Mouse (Mus musculus) embryo, embryonic 10 days (tissue): Measurements from ENCODE around the gene Sec14l4.
A peak's percentile ranks its signal among the peaks of the same experiment; 100 is the strongest.
"Not testable (repeated sequence)": the region's sequence is repeated elsewhere in the genome, so short reads cannot be mapped to it uniquely, and the experiment has no call there.

Experiments used
- DNase-seq: peaks from one replicate; pipeline ENCODE4 v3.0.0-alpha.2; 2015; ENCODE audit warnings: low spot score

Gene Sec14l4

DNA sequence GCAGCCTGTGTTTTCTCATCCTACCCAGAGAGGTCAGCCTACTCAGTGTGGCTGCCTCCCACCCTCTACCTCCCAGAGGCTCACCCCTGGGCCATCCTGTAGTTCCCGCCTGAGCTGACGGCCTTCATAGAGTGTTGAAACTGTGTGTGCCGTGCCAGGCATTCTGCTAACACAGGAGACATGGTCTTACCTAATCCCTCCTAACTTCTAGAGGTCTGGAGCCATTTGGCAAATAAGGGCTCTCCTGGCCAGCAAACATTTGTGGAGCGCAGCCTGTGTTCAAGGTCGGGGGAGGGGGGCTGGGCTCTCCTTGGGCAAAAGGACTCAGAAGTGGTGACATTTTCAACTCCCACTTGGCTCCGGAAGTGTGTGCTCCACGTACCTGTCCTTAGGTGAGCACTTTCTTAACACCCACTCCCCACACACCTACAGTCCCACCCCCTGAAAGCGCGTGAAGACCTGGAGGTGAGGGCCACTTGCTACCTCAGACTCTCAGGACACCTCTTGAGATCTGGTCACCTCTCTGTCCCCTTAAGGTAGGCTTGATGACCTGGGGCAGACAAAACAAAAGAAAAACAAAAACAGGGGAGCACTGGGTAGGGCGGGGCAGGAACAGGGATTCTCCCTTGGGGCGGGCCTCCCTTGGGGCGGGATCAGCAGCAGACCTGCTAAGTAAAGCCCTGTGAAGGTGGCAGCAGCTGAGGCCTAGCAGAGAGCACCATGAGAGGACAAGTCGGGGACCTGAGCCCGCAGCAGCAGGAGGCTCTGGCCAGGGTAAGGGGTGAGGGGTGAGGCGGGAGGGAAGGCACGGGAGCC, at the start of gene Sec14l4:
Gene Sec14l4, plus strand, starts transcription at position 337 of the 816 bp plus-strand sequence.
- DNase-seq: no peak

DNA sequence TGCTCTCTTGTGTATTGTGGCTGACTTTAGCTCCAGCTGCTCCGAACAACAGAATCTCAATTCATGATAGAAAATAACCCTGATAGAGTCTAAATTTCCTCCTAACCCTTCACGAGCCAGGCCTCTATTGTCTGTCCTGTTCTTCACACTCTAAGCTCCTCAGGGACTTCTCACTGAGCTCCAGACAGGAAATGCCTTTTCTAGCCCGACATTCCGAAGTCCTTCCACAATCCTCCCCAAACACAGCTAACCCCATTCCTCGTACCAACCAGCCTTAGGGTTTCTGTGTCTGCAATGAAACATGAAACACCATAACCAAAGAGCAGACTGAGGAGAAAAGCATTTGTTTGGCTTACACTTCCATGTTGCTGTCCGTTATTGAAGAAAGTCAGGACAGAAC, 49.7 kb upstream of the Sec14l4 start:
- DNase-seq: peak; percentile 15

DNA sequence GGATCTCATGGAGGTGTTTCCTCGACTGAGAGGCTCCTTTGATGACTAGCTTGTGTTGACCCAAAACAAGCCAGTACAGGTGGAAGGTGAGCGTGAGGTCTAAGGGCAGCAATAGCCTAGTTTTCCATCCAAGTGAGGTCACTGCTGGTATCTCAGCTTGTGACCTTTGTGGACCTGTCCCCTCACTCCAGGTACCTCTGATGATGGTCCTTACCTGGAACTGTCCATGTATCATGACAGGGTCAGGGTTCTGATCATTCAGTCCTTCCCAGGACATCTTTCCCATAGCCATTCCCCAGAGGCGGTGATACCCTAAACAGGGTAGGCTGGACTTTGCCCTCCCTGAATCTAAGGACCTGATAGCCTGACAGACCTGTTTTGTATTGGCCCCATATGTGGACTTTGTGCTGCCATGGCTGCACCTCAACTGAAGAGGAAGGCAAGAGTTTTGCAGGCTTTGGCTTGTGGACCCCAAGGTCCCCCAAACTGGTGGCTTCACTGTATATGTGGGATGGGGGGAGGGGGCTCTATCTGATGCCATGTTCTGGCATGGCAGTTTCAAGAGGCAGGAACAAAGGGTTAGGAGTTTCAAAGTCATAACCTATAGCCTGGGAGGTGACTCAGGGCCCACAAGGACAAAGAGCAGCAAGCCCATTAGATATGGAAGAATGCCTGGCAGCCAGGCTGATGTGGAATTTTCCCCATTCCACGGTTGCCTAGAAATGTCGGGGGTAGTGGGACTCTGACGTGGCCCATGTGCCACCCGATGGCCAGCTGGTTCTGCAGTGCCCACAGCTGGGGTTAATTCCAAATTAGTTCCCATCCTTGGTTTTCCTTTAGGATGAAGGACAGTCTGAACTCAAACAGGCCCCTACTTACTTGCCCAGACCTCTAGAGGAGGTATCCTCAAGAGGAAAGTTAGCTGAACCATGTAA, 48.7 kb upstream of the Sec14l4 start:
- DNase-seq: peak; percentile 7

DNA sequence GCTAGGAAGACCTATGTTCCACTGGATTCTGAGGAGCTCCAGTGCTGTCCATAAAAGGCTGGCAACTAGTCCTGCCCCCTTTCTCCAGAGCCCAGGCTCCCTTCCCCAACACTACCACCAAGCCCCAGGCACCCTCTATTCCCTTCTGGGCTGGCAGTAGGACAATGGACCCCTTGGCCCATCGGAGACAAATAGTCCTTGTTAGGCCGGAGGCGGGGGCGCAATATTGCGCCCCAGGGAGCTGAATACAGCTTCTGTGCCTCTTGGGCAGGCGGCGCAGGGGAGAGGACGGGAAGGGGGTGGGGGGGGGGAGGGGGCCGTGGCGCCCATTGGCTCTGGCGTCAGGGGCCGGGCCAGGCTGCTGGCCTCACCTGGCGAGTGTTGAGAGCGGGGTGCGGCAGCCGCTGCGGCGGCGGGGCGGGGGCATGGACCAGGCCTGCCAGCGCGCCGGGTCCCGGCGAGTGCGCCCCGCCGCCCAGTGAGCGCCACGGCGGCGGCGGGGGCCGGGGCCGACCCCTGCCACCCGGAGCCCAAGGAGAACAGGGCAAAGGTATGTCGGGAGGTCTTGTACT, 47.9 kb upstream of the Sec14l4 start, which contains the start of gene Gal3st1:
Gene Gal3st1, plus strand, starts transcription at position 346 of the 572 bp plus-strand sequence.
- DNase-seq: peak; percentile 8

DNA sequence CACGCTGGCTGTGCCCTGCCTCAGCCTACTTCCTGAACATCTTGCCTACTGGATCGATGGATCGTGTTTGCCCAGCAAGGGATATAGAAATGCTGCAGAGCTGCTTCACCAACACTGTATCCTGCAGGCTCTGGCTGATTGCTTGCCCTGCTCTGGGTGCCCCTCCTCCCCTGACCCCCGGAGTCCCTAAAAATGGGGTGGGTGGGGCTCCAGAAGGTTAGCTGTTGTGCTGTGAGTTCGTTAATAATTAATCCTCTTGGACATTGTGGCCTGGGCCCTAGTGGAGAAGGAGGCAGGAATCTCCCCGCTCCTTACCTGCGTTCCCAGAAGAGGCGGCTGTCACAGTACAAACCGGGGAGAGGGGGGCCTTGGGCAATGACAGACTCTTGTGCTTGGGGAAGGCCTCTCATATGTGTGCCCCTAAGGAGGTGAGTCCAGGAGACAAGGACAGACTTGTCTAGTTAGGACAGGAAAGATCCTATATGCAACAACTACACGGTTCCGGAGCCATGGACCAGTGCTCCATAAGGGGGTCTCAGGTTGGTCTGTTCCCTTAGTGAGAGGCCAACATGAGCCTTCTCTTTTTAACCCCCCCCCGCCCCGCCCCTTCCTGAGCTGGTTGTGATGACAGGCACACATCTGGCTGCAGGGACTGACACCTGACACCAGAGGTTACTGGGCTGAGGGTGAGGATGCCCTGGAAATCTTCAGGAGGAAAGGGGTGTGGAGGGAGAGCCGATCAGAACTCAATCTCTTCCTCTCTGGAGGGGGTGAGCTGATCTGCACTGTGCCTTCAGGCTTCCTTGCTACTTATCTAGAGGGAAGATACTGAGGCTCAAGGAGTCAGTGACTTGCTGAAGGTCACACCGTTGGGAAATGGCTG, 47.2 kb upstream of the Sec14l4 start:
- DNase-seq: peak; percentile 42

DNA sequence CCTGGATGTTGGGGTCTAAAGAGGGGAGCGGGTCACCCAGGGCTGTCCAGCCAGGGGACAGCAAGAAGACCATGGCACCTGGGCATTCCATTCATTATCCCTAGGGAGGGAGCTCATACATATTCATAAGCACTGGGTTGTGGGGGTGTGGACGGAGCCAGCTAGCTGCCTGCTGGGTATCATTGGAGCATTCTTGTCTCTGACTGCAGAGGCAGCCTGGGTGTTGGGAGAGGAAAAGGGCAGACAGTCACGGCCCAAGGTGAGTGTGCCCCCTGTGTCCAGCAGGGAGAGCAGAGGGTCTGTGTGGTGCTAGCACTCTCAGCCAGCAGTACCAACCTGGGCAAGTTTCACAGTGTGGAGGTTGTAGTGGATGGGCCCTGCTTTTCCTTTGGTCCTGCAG, 41.5 kb upstream of the Sec14l4 start:
- DNase-seq: no peak

DNA sequence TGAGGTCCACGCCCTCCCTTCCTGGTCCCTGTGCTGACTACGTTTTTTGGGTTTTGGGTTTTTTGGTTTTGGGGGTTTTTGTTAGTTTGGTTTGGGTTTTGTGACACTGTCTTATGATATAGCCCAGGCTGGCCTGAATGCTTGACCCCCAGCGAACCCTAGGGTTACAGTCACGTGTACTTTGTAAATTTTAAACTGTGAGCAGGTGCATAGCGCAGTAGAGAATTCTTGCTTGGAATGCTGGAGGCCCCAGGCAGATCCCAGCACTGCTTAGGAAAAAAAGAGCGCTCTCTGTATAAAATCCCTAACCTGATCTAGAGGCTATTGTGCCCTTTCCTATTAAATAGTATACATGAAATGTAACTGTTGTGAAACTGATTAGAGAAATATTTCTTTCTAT, 38.1 kb upstream of the Sec14l4 start:
- DNase-seq: no peak

DNA sequence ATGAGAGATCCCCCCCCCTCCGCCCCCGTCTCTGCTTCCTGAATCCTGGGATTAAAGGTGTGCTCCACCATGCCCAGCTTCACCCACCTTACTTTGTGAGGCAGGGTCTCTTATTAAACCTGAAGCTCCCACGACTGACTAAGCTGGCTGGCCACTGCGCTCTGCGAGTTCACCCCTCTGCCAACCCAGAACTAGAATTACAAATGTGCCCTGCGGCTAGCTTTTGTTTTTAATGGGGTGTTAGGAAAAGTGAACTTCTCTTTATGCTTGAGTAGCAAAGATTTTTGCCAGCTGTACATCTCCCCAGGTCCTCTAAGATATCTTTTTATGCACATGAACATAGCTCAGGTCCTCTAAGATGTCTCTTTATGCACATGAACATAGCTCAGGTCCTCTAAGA, 37.3 kb upstream of the Sec14l4 start:
- no peak for DNase-seq

DNA sequence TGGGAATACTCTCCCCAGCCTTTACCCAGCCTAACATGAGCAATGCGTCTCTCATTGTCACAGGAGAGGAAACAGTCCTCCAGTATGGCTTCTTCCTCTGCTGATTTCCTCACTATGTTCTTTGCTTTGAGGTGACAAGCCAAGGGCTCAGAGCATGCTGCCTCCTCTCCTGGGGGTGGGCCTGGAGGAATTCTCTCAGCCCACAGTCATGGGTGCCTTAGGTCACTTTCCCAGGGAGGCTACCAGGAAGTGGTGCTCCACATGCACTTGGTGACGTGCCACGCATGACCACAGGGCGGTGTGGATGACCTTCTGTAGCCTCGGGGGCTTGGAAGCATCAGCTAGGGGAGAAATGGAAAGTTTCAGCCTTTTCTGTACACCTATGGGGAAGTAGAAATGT, 35.8 kb upstream of the Sec14l4 start:
- DNase-seq: no peak

DNA sequence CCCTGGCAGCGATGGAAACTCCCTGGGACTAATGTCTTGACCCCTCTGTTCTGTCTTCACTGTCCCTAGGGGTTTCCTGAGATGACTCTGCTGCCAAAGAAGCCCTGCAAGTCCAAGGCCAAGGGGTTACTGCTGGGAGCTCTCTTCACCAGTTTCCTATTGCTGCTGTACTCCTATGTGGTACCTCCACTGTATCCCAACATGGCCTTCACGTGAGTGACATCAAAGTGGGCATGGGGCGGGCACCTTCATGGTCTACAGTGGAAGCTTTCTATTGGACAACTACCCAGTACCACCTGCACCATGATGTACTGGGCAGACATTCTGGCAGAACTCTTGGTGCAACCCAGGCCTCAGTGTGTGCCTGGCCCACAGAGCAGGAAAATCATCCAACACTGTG, 34.4 kb upstream of the Sec14l4 start:
- no peak for DNase-seq

DNA sequence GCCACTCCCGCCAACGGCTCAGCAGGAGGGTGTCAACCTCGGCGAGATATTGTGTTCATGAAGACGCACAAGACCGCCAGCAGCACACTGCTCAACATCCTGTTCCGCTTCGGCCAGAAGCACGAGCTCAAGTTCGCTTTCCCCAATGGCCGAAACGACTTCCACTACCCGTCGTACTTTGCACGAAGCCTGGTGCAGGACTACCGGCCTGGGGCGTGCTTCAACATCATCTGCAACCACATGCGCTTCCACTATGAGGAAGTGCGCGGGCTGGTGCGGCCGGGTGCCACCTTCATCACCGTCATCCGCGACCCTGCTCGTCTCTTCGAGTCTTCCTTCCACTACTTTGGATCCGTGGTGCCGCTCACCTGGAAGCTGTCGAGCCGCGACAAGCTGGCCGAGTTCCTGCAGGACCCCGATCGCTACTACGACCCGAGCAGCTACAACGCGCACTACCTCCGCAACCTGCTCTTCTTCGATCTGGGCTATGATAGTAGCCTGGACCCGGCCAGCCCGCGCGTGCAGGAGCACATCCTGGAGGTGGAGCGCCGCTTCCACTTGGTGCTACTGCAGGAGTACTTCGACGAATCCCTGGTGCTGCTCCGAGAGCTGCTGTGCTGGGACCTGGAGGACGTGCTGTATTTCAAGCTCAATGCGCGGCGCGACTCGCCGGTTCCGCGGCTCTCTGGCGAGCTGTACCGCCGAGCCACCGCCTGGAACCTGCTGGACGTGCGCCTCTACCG, 33.1 kb upstream of the Sec14l4 start:
- DNase-seq: peak; percentile 46

DNA sequence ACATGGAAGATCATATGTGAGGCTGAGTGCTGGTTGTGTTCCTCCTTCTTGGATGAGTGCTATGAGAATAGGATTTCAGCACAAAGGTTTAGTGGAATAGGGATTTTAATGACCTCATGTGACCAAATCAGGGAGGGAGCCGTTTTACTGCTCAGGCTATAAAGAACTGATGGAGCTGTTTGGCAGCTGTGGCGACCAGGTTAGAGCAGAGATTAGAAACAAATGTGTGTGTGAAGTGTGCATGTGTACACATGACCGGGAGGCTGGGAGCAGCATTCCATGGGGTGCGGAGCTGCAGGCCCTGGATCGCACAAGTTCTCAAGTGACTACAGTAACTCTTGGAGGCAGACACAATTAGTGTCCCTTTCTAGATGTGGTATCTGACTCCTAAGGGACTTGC, 31.7 kb upstream of the Sec14l4 start:
- DNase-seq: no peak

DNA sequence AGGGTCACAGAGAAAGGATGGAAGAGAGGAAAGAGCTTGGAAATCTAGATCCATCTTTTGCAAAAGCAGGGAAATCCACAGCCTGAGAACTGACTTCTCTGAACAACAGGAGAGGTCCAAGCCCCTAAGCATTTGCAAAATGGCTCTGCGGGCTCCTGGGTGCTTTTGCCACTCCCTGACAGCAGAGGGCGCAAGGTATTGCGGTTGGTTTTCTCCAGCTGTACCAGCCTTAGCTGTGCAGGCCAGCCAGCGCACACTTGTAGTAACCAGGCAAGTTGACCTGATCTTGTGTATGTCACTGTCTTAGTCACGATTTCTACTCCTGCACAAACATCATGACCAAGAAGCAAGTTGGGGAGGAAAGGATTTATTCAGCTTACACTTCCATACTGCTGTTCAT, 29.7 kb upstream of the Sec14l4 start:
- peak; percentile 80 for DNase-seq

DNA sequence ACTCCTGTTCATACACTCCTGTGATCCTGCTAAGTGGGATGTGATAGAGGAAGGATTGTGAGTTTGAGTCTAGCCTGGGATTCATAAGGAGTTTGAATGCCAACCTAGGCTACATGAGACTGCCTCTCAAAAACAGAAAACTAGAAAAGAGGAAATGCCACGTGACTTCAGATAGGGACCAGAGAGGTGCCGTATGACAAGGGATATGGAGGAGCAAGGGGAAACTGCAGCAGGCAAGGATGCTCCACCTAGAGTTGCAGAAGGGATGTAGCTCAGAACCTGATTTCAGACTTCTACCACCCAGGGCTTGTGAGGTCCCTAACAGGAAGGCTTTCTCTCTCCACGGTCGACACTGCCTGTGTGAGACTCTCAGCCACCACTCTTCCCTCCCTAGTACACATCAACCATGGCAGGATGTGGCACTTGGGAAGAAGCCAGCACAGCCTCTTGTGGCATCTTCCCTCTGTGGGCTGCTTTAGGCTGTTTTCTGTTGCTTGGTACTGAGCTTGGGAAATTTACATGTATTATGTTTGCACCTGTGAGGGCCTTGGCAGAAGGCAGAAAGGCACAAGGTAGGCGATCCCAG, 25.9 kb upstream of the Sec14l4 start:
- no peak for DNase-seq

DNA sequence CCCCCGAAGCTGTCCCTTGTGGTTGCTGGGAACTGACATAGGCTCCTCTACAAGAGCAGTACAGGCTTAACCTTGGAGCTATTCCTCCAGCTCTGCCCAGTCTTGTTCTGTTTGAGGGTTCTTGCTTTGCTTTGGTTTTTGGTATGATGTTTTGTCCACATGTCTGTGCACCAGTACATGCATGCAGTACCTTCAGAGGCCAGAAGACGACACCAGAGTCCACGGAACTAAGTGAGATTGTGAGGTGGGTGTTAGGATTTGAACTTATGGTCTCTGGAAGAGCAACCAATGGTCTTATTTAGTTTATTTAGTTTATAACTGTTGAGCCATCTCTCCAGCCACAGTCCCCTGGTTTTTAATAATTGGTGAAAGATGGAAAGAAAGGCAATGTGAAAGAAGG, 24.8 kb upstream of the Sec14l4 start:
- no peak for DNase-seq

DNA sequence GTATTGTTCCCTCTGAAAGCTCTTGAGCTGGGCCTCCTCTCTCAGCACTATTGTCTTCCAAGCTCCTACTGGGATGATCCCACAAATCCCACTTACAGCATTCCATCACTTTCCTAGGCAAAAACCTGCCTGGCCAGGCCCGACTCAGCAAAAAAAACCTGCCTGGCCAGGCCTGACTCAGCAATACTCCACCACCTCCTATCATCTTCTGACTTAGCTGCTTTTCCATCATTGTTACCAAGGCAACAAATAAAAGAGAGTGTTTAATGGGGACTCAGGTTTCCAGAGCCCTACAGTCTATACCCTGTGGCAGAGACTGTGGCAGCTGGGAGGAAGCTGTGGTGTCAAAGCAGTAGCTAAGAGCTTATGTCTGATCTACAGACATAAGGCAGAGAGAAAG, 18.6 kb upstream of the Sec14l4 start:
- DNase-seq: no peak

DNA sequence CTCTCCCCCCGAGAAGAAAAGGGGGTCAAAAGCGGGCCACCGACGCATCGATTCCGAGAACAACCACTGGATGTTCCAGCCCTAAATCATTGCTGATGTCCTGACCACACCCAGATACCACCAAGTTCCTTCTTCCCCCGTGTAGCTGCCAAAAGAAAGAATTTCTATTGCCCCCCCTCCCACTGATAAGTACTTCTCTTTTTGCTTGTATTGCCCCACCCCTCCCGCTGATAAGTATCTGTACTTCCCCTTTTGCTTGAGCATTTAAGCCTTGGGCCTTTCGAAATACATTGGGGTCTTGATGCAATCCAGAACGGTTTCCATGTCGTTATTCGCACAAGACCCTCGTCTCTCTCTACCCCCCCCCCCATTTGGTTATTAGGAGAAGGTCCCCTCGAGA, 15.5 kb upstream of the Sec14l4 start:
- not testable (repeated sequence) for DNase-seq

DNA sequence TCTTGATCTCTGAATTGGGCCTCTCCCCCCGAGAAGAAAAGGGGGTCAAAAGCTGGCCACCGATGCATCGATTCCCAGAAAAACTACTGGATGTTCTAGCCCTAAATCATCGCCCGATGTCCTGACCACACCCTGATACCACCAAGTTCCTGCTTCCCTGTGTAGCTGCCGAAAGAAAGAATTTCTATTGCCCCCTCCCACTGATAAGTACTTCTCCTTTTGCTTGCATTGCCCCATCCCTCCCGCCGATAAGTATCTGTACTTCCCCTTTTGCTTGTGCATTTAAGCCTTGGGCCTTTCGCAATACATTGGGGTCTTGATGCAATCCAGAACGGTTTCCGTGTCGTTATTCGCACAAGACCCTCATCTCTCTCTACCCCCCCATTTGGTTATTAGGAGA, 9.2 kb upstream of the Sec14l4 start:
- DNase-seq: not testable (repeated sequence)

DNA sequence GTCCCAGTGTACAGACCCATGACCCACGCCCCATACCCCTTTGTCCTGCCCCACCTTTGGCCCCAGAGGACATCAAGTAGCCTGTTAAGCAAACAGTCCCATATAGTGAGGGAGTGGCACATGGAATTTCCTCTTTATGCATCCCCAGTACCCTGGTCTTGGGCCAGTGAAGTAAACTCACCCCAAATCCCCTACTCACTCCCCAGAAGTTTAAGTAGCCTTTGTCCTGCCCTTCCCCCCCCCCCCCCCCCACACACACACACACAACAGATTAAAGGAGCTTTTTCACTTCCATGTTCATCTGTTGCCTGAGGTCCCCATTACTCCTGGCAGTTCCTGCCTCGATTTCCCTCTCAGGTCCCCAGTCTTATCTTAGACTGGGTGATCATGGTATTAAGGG, 7.9 kb upstream of the Sec14l4 start:
- DNase-seq: no peak

DNA sequence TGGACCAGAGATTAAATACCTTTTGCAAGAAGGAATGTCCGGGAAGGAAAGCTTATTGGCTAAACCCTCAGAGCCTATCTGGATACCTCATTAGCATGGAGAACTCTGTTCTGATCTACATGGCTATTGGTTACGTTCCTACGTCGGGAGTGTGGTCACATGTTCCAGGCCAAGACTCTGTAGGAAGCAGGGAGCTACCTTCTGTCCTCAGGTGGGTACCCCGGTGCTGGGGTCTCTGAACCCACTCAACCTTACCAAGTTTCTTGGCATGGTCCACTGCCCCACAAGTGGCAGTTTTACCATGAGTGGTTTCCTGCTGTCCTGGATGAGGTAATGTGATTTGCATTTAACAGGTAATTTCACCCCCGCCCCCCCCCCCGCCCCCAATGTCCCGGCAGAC, 4.2 kb upstream of the Sec14l4 start:
- DNase-seq: no peak
